Mouse (Mus musculus) hindbrain, embryonic 13.5 days (tissue): ENCODE results near the gene Sox5. TPM values are rescaled to one million over a fixed set of nuclear protein-coding genes. Genes with fewer than 3 reads are reported as not detected.
A peak's percentile ranks its signal among the peaks of the same experiment; 100 is the strongest.
"Not testable (repeated sequence)": the region's sequence is repeated elsewhere in the genome, so short reads cannot be mapped to it uniquely, and the experiment has no call there.

ENCODE experiments used
- ATAC-seq: fragments of 200-750 bp; cut with Nextera tagmentation; 2 replicates; pipeline ENCODE4 v1.8.0; 2017; ENCODE audit warnings: moderate TSS enrichment; ENCODE audit not compliant: low FRiP score
- H3K27ac ChIP-seq: fragments of 300-500 bp; sonication (generic); 2 replicates; pipeline ENCODE4 v1.5.1; 2015; ENCODE audit warnings: inconsistent platforms, mild to moderate bottlenecking, moderate library complexity
- H3K27me3 ChIP-seq: fragments of 300-500 bp; sonication (generic); 2 replicates; pipeline ENCODE4 v1.6.1; 2015; ENCODE audit warnings: mild to moderate bottlenecking, inconsistent platforms
- H3K36me3 ChIP-seq: fragments of 300-500 bp; sonication (generic); 2 replicates; pipeline ENCODE4 v1.6.1; 2015; ENCODE audit warnings: mild to moderate bottlenecking, inconsistent platforms
- H3K4me1 ChIP-seq: fragments of 300-500 bp; sonication (generic); replicated peaks from 2 replicates; pipeline ENCODE4 v1.6.1; 2015; ENCODE audit warnings: inconsistent platforms
- H3K4me2 ChIP-seq: fragments of 300-500 bp; sonication (generic); 2 replicates; pipeline ENCODE4 v1.6.1; 2015; ENCODE audit warnings: inconsistent platforms, mild to moderate bottlenecking, moderate library complexity
- H3K4me3 ChIP-seq: fragments of 300-500 bp; sonication (generic); 2 replicates; pipeline ENCODE4 v1.5.1; 2015; ENCODE audit warnings: mild to moderate bottlenecking, inconsistent platforms
- H3K9ac ChIP-seq: fragments of 300-500 bp; sonication (generic); 2 replicates; pipeline ENCODE4 v1.6.1; 2015; ENCODE audit warnings: mild to moderate bottlenecking, inconsistent platforms
- H3K9me3 ChIP-seq: fragments of 300-500 bp; sonication (generic); 2 replicates; pipeline ENCODE4 v1.6.1; 2016; ENCODE audit warnings: inconsistent platforms
- WGBS: fragments of 180-500 bp; shearing (Covaris S2); methylation state at CpG from one replicate; pipeline ENCODE4 v1.1.7; 2015; 5-methylcytosine and 5-hydroxymethylcytosine counted together
- polyA plus RNA-seq: library from polyadenylated mRNA; unstranded; fragments of >200 nt; fragmentation: Nextera tagmentation; extraction: Ambion mirVana; gene quantifications from 2 replicates; pipeline ENCODE4 v1.2.1, GENCODE M21; 2015

Sox5 gene
- polyA plus RNA-seq, 1 experiment from 2014 or later = 27.7 TPM

DNA sequence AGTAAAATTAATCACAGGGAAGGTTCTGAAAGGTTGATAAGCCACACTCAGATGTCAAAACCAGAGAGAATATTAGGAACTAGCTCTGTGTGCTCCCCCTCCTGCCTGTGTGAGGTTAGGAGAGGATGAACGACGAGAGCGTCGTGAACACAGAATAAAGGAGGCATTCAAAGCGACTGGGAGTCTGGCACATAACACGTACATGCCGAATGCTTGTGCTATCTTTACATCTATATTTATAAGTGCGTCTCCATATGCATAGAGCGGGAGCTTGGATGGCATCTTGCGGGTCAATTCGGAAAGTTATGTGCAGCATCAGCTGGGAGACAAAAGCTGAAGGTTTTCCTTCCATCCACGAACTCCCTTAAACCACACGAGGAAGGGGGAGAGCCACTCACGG lies 585.8 kb downstream of the Sox5 start:
- H3K4me3 ChIP-seq = no peak overlapping the region
- WGBS = 75% methylated on average over 14 of the region's 14 CpGs
- no peak for ATAC-seq
- 0 out of 2 replicates have a peak, but pooled peaks cover 3% of the 10 kb centered on the region for H3K9me3 ChIP-seq
- H3K27ac ChIP-seq = no peak overlapping the region
- no peak overlapping the region for H3K4me2 ChIP-seq
- no peak overlapping the region for H3K9ac ChIP-seq
- H3K4me1 ChIP-seq = peaks cover 10% of the 10 kb centered on the region; the same call in 1 of the 2 replicates
- peaks cover 4% of the 10 kb centered on the region; the same call in 1 of the 2 replicates for H3K36me3 ChIP-seq
- H3K27me3 ChIP-seq = no peaks in the 10 kb centered on the region

DNA sequence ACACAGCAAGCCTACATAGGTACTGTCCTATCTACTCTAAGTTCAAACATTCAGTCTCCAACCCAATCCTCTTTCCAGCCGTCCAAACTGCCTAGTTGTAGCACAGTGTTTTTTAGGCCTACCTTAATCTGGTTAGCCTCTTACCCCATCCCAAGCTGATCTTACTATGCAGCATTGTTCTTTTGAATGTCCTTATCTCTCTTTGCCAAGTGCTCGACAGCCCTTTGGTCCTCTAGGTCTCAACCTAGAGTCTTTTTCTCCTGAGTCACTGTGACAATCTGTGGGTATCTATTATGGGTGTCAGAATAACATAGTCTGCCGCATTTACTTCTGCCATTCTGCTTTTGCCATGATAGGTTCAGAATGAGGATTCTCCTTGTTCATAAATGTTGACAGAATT lies 598.7 kb downstream of the Sox5 start:
- Histone ChIP-seq H3K9me3 (no peaks in the 10 kb centered on the region), H3K36me3 (no peaks in the 10 kb centered on the region), H3K27me3 (no peaks in the 10 kb centered on the region), H3K4me3 (no peak overlapping the region), H3K4me1 (peaks cover 7% of the 10 kb centered on the region), H3K27ac (no peak overlapping the region), H3K9ac (no peak overlapping the region), H3K4me2 (no peak overlapping the region)
- no peak for ATAC-seq
- 90% methylated on average over 3 of the region's 3 CpGs for WGBS

DNA sequence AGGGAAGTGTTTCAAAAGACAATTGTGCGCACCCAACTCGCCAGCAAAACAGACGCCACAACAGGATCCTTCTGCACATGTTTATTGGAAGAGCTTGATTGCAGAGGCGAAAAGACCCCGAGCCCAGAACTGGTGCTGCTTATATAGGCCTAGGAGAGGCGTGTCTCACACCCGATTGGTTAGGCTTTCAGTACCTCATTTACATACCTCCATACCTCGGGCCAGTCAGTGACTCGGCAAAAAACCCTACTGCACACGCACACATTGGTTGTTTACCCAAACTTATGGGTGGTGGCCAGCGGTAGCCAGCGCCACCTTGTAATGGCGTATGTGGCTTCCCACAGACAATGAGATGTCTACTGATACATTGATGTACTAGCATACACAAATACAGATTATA lies 599.3 kb downstream of the Sox5 start:
- H3K27ac ChIP-seq, H3K4me2 ChIP-seq, H3K9me3 ChIP-seq, H3K9ac ChIP-seq, H3K4me3 ChIP-seq, H3K4me1 ChIP-seq, H3K36me3 ChIP-seq, H3K27me3 ChIP-seq, ATAC-seq: not testable (repeated sequence)
- 93% methylated on average over 13 of the region's 13 CpGs for WGBS

DNA sequence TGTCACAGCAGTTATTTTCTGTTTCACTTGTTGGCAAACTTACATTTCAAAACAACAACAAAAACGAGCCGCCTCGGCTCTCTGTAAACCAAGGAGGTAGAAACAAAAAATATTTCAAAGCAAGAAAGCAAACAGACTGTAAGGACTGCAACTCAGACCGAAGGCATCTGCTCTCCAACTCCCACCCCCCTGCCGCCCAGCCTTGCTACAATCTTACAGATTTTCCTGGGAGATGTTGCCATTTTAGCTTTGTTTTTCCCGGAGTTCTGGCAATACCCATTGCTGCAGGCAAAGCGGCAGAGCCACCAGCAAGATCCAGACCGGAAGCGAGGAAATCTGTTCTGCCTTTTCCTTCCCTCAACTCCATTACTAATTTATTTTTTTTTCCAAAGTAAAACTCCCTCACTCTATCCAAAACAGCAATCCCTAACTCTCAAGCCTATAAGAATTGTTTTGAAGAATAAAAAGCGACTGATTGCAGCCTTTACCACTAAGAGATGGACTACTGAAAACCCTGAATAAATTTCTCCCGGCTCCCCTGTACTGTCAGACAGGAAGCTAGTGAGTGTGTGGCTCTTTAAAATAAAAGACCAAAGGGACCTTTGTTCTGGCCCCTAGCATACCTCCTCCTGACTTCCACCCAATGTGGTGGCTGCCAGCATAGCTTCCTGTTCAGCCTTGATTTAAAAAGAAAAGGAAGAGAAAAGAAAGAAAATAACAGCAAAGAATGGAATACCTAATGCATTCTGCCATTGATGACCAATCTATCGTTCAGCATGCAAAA lies 600.5 kb downstream of the Sox5 start:
- H3K4me1 ChIP-seq = peaks cover 7% of the 10 kb centered on the region
- no peaks in the 10 kb centered on the region for H3K27me3 ChIP-seq
- peak overlapping the region; percentile 19 for H3K4me3 ChIP-seq
- peak overlapping the region; percentile 34 for H3K4me2 ChIP-seq
- WGBS = 44% methylated on average over 12 of the region's 12 CpGs
- peak overlapping the region; percentile 65 for H3K27ac ChIP-seq
- peak overlapping the region; percentile 36; the same call in 1 of the 2 replicates for H3K9ac ChIP-seq
- H3K36me3 ChIP-seq = no peaks in the 10 kb centered on the region
- ATAC-seq = no peak
- no peaks in the 10 kb centered on the region for H3K9me3 ChIP-seq

DNA sequence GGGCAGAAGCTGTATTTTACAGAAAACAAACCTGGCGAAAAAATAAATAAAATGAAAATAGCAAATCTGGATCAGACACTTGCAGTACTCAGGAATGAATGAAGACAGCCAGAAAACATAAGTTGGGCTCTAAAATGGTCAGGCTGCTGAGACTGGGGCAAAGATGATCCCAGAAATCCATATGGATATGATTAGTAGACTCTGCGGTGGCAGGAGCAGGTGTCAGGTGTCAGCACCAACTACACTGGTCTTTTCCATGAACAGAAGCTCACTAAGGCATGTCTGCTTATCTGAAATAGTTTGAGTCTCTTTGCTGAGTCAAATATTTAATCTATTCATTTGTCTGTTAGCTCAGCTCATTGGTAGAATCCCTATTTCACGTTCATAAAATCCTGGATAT lies 602.7 kb downstream of the Sox5 start:
- H3K36me3 ChIP-seq = no peaks in the 10 kb centered on the region
- H3K4me1 ChIP-seq = peaks cover 7% of the 10 kb centered on the region
- no peaks in the 10 kb centered on the region for H3K9me3 ChIP-seq
- no peak overlapping the region for H3K9ac ChIP-seq
- no peak overlapping the region for H3K4me2 ChIP-seq
- WGBS = 77% methylated on average over 3 of the region's 3 CpGs
- H3K4me3 ChIP-seq = no peak overlapping the region
- H3K27ac ChIP-seq = no peak overlapping the region
- H3K27me3 ChIP-seq = no peaks in the 10 kb centered on the region
- ATAC-seq = no peak

DNA sequence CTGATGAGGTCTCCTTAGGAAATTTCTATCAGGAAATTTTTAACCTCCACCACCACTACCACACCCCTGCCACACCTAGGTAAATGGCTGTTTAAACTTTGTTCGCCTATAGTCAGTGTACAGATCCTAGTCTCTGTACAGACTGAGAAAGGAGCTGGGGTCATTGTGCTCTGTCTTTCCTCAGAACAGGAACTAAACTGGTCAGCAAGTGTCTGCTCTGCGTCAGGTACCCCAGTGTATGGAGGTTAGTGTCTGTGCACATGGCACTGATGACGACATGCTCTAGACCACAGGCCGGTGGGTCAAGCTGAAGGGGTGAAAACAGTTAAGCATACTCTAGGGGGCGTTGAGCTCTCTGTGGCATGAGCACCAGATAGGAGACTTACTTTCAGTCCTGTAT lies 605.1 kb downstream of the Sox5 start:
- peaks cover 7% of the 10 kb centered on the region for H3K4me1 ChIP-seq
- H3K9me3 ChIP-seq = no peaks in the 10 kb centered on the region
- H3K27me3 ChIP-seq = no peaks in the 10 kb centered on the region
- H3K9ac ChIP-seq = no peak overlapping the region
- no peak for ATAC-seq
- no peak overlapping the region for H3K4me3 ChIP-seq
- WGBS = 93% methylated on average over 5 of the region's 5 CpGs
- H3K4me2 ChIP-seq = no peak overlapping the region
- no peaks in the 10 kb centered on the region for H3K36me3 ChIP-seq
- no peak overlapping the region for H3K27ac ChIP-seq

DNA sequence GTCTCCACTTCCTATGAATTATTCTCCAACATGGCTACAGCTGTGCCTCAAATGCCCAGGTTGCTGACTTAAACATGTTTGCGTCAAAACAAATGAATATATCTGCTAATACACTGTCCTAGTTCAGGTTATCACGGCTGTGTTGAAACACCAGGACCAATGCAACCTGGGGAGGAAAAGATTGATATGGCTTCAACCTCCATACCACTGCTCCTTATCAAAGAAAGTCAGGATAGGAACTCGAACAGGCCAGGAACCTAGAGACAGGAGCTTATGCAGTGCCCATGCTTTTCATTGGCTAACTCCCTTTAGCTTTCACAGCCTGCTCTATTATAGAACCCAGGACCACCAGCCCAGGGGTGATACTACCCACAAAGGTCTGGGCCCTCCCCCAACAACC lies 606.2 kb downstream of the Sox5 start:
- no peak overlapping the region for H3K4me2 ChIP-seq
- no peaks in the 10 kb centered on the region for H3K9me3 ChIP-seq
- no peaks in the 10 kb centered on the region for H3K36me3 ChIP-seq
- H3K4me3 ChIP-seq = no peak overlapping the region
- no peaks in the 10 kb centered on the region for H3K27me3 ChIP-seq
- 89% methylated on average over 3 of the region's 3 CpGs for WGBS
- H3K27ac ChIP-seq = no peak overlapping the region
- no peak overlapping the region for H3K9ac ChIP-seq
- no peaks in the 10 kb centered on the region for H3K4me1 ChIP-seq
- no peak for ATAC-seq

DNA sequence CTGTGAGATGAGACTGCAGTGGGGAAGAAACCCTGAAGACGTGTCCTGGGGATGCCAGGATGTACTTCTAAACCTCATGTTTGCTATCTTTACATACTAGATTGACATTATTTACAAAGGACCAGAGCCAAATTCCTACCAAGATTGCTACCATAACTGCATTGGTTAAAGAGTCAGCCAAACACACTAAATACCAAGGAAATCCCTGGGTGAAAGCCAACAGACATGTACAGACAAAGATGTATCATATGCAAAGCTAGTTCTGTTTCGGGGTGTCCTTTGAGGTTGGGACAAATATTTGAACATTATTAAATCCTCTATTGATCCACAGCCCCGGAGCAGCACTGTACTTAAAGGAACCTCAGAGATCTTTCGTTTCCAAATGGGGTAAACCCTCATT lies 611.2 kb downstream of the Sox5 start:
- Histone ChIP-seq H3K27me3 (no peaks in the 10 kb centered on the region), H3K9ac (no peak overlapping the region), H3K4me3 (no peak overlapping the region), H3K36me3 (no peaks in the 10 kb centered on the region), H3K4me1 (peaks cover 26% of the 10 kb centered on the region), H3K4me2 (no peak overlapping the region), H3K9me3 (no peaks in the 10 kb centered on the region), H3K27ac (no peak overlapping the region)
- no peak for ATAC-seq
- WGBS = 80% methylated on average over 4 of the region's 4 CpGs

DNA sequence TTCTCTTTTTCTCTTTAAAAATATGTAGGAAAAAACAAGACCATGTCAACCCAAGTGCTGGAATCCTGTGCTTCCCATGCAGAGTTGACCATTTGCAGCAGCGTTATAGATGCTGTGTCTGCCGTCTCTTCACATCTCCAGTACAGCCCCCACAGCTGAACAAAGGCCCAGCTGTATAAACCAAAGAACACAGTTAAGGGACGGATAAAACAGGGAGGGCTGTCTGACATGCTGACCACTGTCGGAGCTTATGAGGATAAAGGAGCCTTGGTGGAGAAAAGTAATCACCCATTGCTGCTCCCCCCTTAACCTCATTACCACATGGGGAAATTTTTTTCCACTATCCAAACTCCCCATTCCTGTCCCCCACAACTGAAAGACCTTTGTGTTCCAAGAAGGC lies 612.0 kb downstream of the Sox5 start:
- Histone ChIP-seq H3K36me3 (no peaks in the 10 kb centered on the region), H3K9ac (no peak overlapping the region), H3K27me3 (no peaks in the 10 kb centered on the region), H3K4me2 (no peak overlapping the region), H3K27ac (no peak overlapping the region), H3K4me1 (peaks cover 26% of the 10 kb centered on the region), H3K9me3 (no peaks in the 10 kb centered on the region), H3K4me3 (no peak overlapping the region)
- no peak for ATAC-seq
- 10% methylated on average over 4 of the region's 4 CpGs for WGBS

DNA sequence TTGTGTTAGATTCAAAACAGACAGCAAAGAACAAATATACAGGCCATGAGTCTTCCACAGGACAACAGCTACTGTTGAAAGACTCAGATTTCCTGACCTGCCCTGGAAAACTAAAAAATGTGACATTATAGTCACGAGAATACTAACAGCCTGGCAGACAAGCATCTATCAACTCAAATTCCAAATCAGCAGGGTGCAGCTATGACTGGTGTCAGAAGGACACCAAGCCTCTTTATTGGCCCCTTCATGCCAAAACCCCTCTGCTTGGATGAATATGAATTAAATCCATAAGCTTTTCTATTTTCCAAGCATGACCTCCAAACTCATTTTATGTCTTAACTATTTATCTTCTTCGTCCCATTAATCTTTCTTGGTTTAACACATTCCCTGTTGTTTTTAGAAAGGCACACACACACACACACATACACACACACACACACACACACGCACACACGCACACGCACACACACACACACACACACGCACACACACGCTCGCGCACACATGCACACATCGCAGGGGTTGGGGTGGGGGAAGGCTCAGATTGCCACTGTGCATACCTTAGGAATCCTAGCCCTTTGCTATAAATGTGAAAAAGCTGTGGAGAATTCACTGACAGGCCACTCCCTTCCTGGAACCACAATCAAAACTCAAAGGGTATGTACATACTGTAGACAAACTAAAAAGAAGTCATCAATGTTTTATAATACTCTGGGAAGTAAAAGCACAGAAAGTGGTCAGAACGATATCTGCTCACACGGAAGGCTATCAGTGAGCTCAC lies 612.9 kb downstream of the Sox5 start:
- no peaks in the 10 kb centered on the region for H3K27me3 ChIP-seq
- H3K4me1 ChIP-seq = peaks cover 26% of the 10 kb centered on the region
- H3K36me3 ChIP-seq = no peaks in the 10 kb centered on the region
- no peaks in the 10 kb centered on the region for H3K9me3 ChIP-seq
- WGBS = 78% methylated on average over 12 of the region's 12 CpGs
- no peak overlapping the region for H3K4me3 ChIP-seq
- no peak overlapping the region for H3K4me2 ChIP-seq
- H3K9ac ChIP-seq = no peak overlapping the region
- ATAC-seq = no peak
- H3K27ac ChIP-seq = no peak overlapping the region

DNA sequence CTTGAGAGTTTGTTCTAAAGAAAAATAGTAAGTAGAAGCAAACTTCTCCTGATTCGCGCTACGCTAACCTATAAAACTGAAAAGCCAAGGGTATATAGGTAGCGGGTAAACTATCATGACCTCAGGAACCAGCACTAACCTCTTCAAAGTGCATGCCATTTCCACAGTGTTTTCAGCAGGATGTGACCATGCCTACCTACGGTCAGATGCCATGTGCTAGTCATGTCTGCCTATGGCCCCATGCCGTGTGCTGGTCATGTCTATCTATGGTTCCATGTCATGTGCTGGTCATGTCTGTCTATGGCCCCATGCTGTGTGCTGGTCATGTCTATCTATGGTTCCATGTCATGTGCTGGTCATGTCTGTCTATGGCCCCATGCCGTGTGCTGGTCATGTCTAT lies 614.7 kb downstream of the Sox5 start:
- no peak overlapping the region for H3K9ac ChIP-seq
- H3K36me3 ChIP-seq = no peaks in the 10 kb centered on the region
- H3K4me2 ChIP-seq = no peak overlapping the region
- H3K27ac ChIP-seq = no peak overlapping the region
- no peaks in the 10 kb centered on the region for H3K9me3 ChIP-seq
- ATAC-seq = peak; percentile 49; the same call in 1 of the 2 replicates
- H3K27me3 ChIP-seq = no peaks in the 10 kb centered on the region
- peaks cover 26% of the 10 kb centered on the region for H3K4me1 ChIP-seq
- no peak overlapping the region for H3K4me3 ChIP-seq
- WGBS = 95% methylated on average over 7 of the region's 7 CpGs

DNA sequence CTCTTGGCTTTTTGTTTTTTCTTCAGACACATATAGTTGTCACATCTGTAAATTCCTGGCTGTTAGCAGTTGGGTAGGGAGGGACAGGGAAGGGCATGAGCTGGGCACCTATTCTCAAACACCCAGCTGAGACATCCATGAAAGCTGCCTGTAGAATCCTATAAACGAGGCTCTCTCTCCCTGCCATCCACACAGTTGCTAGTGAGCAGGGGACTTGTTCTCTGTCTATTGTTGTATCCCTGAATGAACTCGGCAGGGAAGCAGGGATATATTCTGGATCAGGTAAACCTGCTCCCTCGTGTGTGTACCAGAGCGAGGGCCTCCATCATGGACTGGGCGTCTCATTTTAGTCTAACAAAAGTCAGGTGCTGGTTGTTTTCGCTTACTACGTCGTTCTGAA lies 615.1 kb downstream of the Sox5 start:
- no peaks in the 10 kb centered on the region for H3K36me3 ChIP-seq
- no peak overlapping the region for H3K9ac ChIP-seq
- no peaks in the 10 kb centered on the region for H3K27me3 ChIP-seq
- H3K4me1 ChIP-seq = peaks cover 26% of the 10 kb centered on the region
- 57% methylated on average over 8 of the region's 8 CpGs for WGBS
- H3K27ac ChIP-seq = peak overlapping the region; percentile 71; the same call in 1 of the 2 replicates
- peak overlapping the region; percentile 34; the same call in 1 of the 2 replicates for H3K4me2 ChIP-seq
- no peak overlapping the region for H3K4me3 ChIP-seq
- H3K9me3 ChIP-seq = no peaks in the 10 kb centered on the region
- no peak for ATAC-seq
